Mouse (Mus musculus): Measurements from ENCODE around the gene 5031439G07Rik.

DNA sequence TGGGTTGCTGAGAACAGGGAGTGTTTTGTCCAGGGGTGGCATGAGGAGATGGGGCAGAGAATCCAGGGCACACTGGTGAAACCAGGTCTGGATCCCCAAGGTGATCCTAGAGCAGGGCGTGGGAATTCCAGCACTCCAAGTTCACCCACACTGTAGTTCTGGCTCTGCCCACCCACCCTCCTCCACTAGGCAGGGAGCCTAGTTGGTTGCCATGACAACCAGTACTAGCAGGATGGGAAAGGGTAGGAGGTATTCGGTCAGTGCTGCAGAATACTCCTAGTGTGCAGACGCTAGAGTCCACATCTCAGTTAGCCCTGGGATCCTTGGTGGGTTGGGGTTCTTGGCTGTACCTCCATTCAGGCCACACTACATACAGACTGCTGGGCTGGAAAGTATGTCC is 30.5 kb downstream of the 5031439G07Rik start:
- TF ChIP-seq EP300 (IDR thresholded peaks at IDR 0.05) (no peak), CTCF (IDR thresholded peaks at IDR 0.05) (no peak)
